Mouse (Mus musculus) lung, postnatal 0 days (tissue): ENCODE measurements around the gene Rplp2.

ENCODE experiments used
- CTCF ChIP-seq: IDR thresholded peaks from 2 replicates; pipeline ENCODE4 v1.5.1; 2016; ENCODE audit warnings: antibody characterized with exemption, mild to moderate bottlenecking
- EP300 ChIP-seq: IDR thresholded peaks from 2 replicates; pipeline ENCODE4 v1.6.1; 2016; ENCODE audit warnings: antibody characterized with exemption, mild to moderate bottlenecking, control low read depth

GRCm38 (mm10) chr7:141485606-141486005 lies 38.4 kb downstream of the Rplp2 start:
- no peak for TF ChIP-seq CTCF
- no peak for TF ChIP-seq EP300
